Mouse (Mus musculus) testis, adult 2 months (tissue): ENCODE data around the gene Polh.

Source experiments
- CTCF ChIP-seq: fragments of 200-500 bp; IDR thresholded peaks from 2 replicates; pipeline ENCODE4 v1.5.1; 2012; ENCODE audit warnings: low read depth, mild to moderate bottlenecking, inconsistent platforms, low read length, moderate library complexity; ENCODE audit not compliant: control insufficient read depth, insufficient read depth, insufficient replicate concordance
- POLR2A ChIP-seq: fragments of 200-500 bp; IDR thresholded peaks from 2 replicates; pipeline ENCODE4 v1.6.1; 2012; ENCODE audit warnings: low read depth, mild to moderate bottlenecking, inconsistent platforms, low read length, moderate library complexity; ENCODE audit not compliant: control insufficient read depth

GRCm38 (mm10) chr17:46244579-46244978 is 42.1 kb upstream of the Polh start:
- TF ChIP-seq CTCF (no peak), POLR2A (no peak)
